Mouse (Mus musculus): ENCODE results near the gene Notch1.

Notch1 gene

GRCm38 (mm10) chr2:26446671-26447070, 69.8 kb downstream of the Notch1 start:
- DNase-seq (ENCODE audit: low spot score): no peak

GRCm38 (mm10) chr2:26445666-26446445, 70.6 kb downstream of the Notch1 start:
- DNase-seq (ENCODE audit: low spot score): peak; percentile 90

- peak; percentile 99 for DNase-seq (ENCODE audit: low spot score)
Measured at GRCm38 (mm10) chr2:26444946-26445665, 71.4 kb downstream of the Notch1 start, which contains the start of gene Sec16a. TSS of gene Sec16a (minus strand) at chr2:26445216.

- no peak for DNase-seq (ENCODE audit: low spot score)
Measured at GRCm38 (mm10) chr2:26444368-26444767, 72.1 kb downstream of the Notch1 start.

- no peak for DNase-seq (ENCODE audit: low spot score)
Measured at GRCm38 (mm10) chr2:26443876-26444275, 72.6 kb downstream of the Notch1 start.

GRCm38 (mm10) chr2:26442843-26443242, 73.6 kb downstream of the Notch1 start:
- no peak for DNase-seq (ENCODE audit: low spot score)

- DNase-seq (ENCODE audit: low spot score): no peak
Measured at GRCm38 (mm10) chr2:26441688-26442087, 74.8 kb downstream of the Notch1 start.

GRCm38 (mm10) chr2:26441261-26441660, 75.2 kb downstream of the Notch1 start:
- DNase-seq (ENCODE audit: low spot score): no peak

- DNase-seq (ENCODE audit: low spot score): no peak
Measured at GRCm38 (mm10) chr2:26439671-26440070, 76.8 kb downstream of the Notch1 start.

- DNase-seq (ENCODE audit: low spot score): no peak
Measured at GRCm38 (mm10) chr2:26438373-26438772, 78.1 kb downstream of the Notch1 start.

GRCm38 (mm10) chr2:26437221-26437620, 79.2 kb downstream of the Notch1 start:
- no peak for DNase-seq (ENCODE audit: low spot score)

- DNase-seq (ENCODE audit: low spot score): no peak
Measured at GRCm38 (mm10) chr2:26434791-26435572, 81.5 kb downstream of the Notch1 start.

- no peak for DNase-seq (ENCODE audit: low spot score)
Measured at GRCm38 (mm10) chr2:26429851-26430250, 86.6 kb downstream of the Notch1 start.

GRCm38 (mm10) chr2:26424541-26424940, 91.9 kb downstream of the Notch1 start:
- DNase-seq (ENCODE audit: low spot score): no peak

- DNase-seq (ENCODE audit: low spot score): no peak
Measured at GRCm38 (mm10) chr2:26423086-26423485, 93.4 kb downstream of the Notch1 start.

GRCm38 (mm10) chr2:26421969-26422368, 94.5 kb downstream of the Notch1 start:
- no peak for DNase-seq (ENCODE audit: low spot score)

GRCm38 (mm10) chr2:26418120-26418519, 98.3 kb downstream of the Notch1 start:
- no peak for DNase-seq (ENCODE audit: low spot score)

GRCm38 (mm10) chr2:26417066-26417465, 99.4 kb downstream of the Notch1 start:
- no peak for DNase-seq (ENCODE audit: low spot score)

GRCm38 (mm10) chr2:26410931-26411411, 105.5 kb downstream of the Notch1 start:
- peak; percentile 68 for DNase-seq (ENCODE audit: low spot score)

- DNase-seq (ENCODE audit: low spot score): no peak
Measured at GRCm38 (mm10) chr2:26410091-26410490, 106.4 kb downstream of the Notch1 start.

GRCm38 (mm10) chr2:26409362-26409761, 107.1 kb downstream of the Notch1 start:
- DNase-seq (ENCODE audit: low spot score): no peak
